Mouse (Mus musculus) liver, embryonic 13.5 days (tissue): ENCODE measurements around the gene Wscd2. TPM values are rescaled to one million over a fixed set of nuclear protein-coding genes. Genes with fewer than 3 reads are reported as not detected.
"Not testable (repeated sequence)": the region's sequence is repeated elsewhere in the genome, so short reads cannot be mapped to it uniquely, and the experiment has no call there.

Experiments used
- ATAC-seq: fragments of 200-750 bp; cut with Nextera tagmentation; 2 replicates; pipeline ENCODE4 v1.8.0; 2017; ENCODE audit warnings: low read depth, mild to moderate bottlenecking, moderate number of reproducible peaks, moderate library complexity
- DNase-seq: peaks from one replicate; pipeline ENCODE4 v3.0.0; 2022
- H3K27ac ChIP-seq: fragments of 300-500 bp; sonication (generic); 2 replicates; pipeline ENCODE4 v1.5.1; 2015; ENCODE audit warnings: moderate library complexity, mild to moderate bottlenecking, inconsistent platforms
- H3K27me3 ChIP-seq: fragments of 300-500 bp; sonication (generic); 2 replicates; pipeline ENCODE4 v1.6.1; 2015; ENCODE audit warnings: mild to moderate bottlenecking, inconsistent platforms
- H3K36me3 ChIP-seq: fragments of 300-500 bp; sonication (generic); 2 replicates; pipeline ENCODE4 v1.6.1; 2015; ENCODE audit warnings: mild to moderate bottlenecking, inconsistent platforms
- H3K4me1 ChIP-seq: fragments of 300-500 bp; sonication (generic); replicated peaks from 2 replicates; pipeline ENCODE4 v1.6.1; 2015; ENCODE audit warnings: inconsistent platforms
- H3K4me2 ChIP-seq: fragments of 300-500 bp; sonication (generic); 2 replicates; pipeline ENCODE4 v1.6.1; 2015; ENCODE audit warnings: inconsistent platforms, mild to moderate bottlenecking, moderate library complexity
- H3K4me3 ChIP-seq: fragments of 300-500 bp; sonication (generic); replicated peaks from 2 replicates; pipeline ENCODE4 v1.5.1; 2015; ENCODE audit warnings: mild to moderate bottlenecking, inconsistent platforms
- H3K9ac ChIP-seq: fragments of 300-500 bp; sonication (generic); 2 replicates; pipeline ENCODE4 v1.6.1; 2015; ENCODE audit warnings: mild to moderate bottlenecking, inconsistent platforms
- H3K9me3 ChIP-seq: fragments of 300-500 bp; sonication (generic); replicated peaks from 2 replicates; pipeline ENCODE4 v1.6.1; 2016; ENCODE audit warnings: inconsistent platforms
- WGBS: fragments of 180-500 bp; shearing (Covaris S2); methylation state at CpG from one replicate; pipeline ENCODE4 v1.1.7; 2015; ENCODE audit not compliant: insufficient replicate concordance; 5-methylcytosine and 5-hydroxymethylcytosine counted together
- polyA plus RNA-seq: library from polyadenylated mRNA; unstranded; fragments of >200 nt; fragmentation: Nextera tagmentation; extraction: Ambion mirVana; gene quantifications from 2 replicates; pipeline ENCODE4 v1.2.1, GENCODE M21; 2015

The Wscd2 gene
- polyA plus RNA-seq, 1 experiment from 2014 or later: 0.10 TPM

DNA sequence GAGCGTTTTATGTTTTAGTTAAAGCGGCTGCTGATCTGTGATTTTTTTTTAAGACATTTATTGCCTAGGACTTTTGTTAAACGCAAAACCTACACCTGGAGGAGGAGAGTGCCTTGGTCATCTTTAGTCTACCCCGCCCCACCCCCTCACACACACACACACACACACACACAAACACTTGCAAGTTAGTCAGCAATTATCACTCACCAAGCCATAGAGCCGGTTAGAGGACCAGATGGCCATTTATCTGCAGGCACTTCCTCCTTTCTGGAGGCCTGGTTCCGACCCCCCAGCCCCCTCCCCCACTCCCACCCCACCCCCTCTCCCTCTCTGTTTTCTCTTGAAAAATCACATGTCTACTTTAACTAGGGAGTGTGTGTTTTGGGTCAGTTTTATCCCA is 94.3 kb downstream of the Wscd2 start:
- Histone ChIP-seq H3K27me3 (no peaks in the 10 kb centered on the region), H3K4me1 (no peaks in the 10 kb centered on the region; the same call in 1 of the 2 replicates), H3K4me2 (no peak overlapping the region), H3K9me3 (no peaks in the 10 kb centered on the region), H3K4me3 (no peak overlapping the region), H3K36me3 (no peaks in the 10 kb centered on the region), H3K27ac (no peak overlapping the region), H3K9ac (no peak overlapping the region)
- ATAC-seq (no peak), DNase-seq (no peak)
- WGBS: 20% methylated on average over 6 of the region's 6 CpGs

DNA sequence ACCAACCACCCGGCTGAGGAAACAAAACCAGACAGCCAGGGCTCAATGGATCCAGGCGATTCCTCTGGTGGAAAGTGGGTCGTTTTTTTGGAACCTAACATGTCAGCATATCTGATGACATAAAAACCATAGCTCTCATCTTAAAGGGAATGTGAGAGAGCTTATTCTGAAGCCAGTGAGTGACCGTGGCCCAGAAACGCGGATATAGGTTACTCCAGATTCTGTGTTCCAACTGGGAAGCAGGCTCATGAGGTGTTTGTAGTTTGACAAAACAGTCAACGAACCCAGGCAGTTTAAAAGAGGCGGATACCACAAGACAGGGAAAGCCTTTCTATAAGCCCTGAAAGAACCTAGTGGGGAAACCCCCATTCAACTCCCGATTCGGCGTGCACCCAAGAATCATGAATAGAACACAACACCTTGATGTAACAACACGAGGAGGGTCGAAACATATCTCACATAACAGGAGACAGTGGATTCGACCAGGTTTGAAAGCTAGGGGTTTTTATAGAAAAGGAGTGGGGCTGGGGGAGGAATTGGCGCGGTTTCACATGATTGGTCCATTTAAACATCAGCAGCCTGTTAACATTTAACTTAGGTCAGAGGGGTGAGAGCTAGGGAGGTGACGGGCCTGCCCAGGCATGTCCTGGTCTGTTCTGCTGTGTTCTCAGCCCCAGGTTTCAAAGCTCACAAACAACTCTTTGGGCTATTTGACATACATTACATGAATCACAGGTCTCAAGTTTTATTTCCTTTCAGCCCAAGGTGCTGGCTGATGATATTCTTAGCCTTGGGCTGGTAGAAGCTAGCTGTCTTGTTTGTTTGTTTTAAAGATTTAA is 95.7 kb downstream of the Wscd2 start:
- WGBS: 70% methylated on average over 17 of the region's 17 CpGs
- not testable (repeated sequence) for H3K36me3 ChIP-seq, H3K4me3 ChIP-seq, H3K9me3 ChIP-seq, H3K27me3 ChIP-seq, H3K9ac ChIP-seq, H3K27ac ChIP-seq, ATAC-seq, H3K4me2 ChIP-seq, DNase-seq, H3K4me1 ChIP-seq

DNA sequence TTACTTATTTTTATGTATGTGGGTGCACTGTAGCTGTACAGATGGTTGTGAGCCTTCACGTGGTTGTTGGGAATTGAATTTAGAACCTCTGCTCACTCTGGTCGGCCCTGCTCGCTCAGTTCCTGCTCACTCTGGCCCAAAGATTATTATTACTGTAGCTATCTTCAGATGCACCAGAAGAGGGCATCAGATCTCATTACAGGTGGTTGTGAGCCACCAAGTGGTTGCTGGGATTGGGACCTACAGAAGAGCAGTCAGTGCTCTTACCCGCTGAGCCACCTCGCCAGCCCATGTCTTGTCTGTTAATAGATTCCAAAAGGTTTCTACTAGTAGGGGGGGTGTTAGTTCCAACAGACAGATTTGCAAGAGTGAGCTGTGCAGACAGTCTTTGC is 96.3 kb downstream of the Wscd2 start:
- not testable (repeated sequence) for H3K4me2 ChIP-seq, H3K27ac ChIP-seq, H3K9ac ChIP-seq, H3K27me3 ChIP-seq, DNase-seq, H3K4me1 ChIP-seq, ATAC-seq, H3K4me3 ChIP-seq, H3K9me3 ChIP-seq, H3K36me3 ChIP-seq
- WGBS: 28% methylated on average over 5 of the region's 5 CpGs

DNA sequence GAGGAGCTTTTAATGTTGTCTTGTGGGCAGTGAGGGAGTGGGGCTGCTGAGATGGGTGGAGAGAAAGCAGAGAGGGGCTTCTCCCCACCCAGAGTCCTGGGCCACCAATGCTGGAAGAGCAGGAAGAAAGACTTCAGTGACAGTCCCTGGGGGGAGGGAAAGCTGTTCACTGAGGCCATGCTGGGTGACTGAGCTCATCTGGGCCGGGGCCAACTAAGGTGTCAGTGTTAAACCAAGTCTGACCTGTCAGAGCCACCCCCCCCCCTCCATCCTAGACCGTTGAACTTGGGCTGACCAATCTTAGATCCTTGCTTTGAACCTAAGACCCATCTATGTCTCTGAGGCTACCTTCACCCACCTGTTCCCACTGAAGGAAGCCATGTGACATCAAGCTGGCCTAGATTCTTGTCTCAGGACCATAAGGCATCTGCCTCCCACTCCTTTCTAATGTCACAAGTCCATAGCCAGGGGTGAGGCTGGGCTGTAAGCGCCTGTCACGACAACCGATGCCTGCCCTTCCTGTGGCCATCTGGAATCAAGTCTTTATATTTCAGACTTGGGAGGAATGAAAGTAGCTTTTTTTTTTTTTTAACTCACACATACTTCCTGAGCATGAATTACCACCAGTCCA is 100.0 kb downstream of the Wscd2 start:
- ATAC-seq: no peak
- WGBS: 61% methylated on average over 5 of the region's 5 CpGs

DNA sequence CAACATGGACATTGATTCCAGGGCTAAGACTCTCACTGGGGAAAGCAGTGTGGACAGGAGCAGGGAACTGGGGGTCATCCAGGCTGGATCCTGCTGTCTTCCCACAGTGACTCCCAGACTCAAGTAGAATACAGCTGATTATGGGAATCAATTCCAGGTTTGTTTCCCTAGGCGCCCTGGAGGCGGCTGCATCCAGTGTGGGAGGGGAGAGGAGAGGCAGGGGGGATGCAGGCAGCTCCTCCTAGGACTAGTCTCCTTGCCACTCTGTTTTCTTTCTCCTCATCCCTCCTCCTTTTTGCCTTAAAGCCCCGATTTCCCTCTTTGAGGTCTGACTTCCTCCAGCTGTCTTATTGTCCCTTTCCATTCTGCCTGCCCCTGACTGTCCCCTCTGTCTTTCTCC is 101.0 kb downstream of the Wscd2 start:
- Histone ChIP-seq H3K27me3 (no peaks in the 10 kb centered on the region), H3K36me3 (no peaks in the 10 kb centered on the region), H3K27ac (no peak overlapping the region), H3K9me3 (no peaks in the 10 kb centered on the region), H3K4me1 (no peaks in the 10 kb centered on the region), H3K4me2 (no peak overlapping the region), H3K4me3 (no peak overlapping the region), H3K9ac (no peak overlapping the region)
- DNase-seq (no peak), ATAC-seq (no peak)
- 28% methylated on average over 3 of the region's 3 CpGs for WGBS

More for the DNA sequence above, 100.0 kb downstream of the Wscd2 start:
- H3K4me3 ChIP-seq: no peak overlapping the region
- no peaks in the 10 kb centered on the region for H3K4me1 ChIP-seq
- H3K27me3 ChIP-seq: no peaks in the 10 kb centered on the region
- H3K9me3 ChIP-seq: no peaks in the 10 kb centered on the region
- H3K9ac ChIP-seq: no peak overlapping the region
- no peak overlapping the region for H3K4me2 ChIP-seq
- H3K36me3 ChIP-seq: no peaks in the 10 kb centered on the region
- no peak overlapping the region for H3K27ac ChIP-seq
- DNase-seq: no peak

DNA sequence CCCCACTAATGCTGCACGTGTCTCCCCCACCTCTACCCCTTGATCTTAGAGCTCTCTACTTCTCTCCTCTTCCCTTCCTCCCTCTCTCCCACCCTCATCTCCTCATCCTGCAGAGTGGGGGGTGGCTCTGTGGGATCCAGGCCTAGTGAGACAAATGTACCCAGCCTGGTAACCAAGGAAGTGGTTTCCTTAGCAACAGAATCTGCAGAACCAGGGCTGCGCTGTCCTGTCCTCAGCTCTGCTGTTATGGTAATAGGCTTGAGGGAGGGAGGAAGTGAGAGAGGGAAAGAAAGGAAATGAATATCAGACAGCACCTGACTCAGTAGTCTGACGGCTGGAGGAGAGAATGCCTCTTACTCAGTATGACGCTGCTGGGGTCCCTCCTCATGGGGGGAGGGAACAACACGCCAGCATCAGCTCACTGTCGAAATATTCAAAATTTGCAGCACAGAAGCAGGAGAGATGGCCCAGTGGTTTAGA is 101.7 kb downstream of the Wscd2 start:
- Histone ChIP-seq H3K27ac (no peak overlapping the region), H3K4me2 (no peak overlapping the region), H3K27me3 (no peaks in the 10 kb centered on the region), H3K9ac (no peak overlapping the region), H3K4me3 (no peak overlapping the region), H3K36me3 (no peaks in the 10 kb centered on the region), H3K4me1 (no peaks in the 10 kb centered on the region), H3K9me3 (no peaks in the 10 kb centered on the region)
- ATAC-seq: no peak
- 12% methylated on average over 6 of the region's 6 CpGs for WGBS
- DNase-seq: no peak

DNA sequence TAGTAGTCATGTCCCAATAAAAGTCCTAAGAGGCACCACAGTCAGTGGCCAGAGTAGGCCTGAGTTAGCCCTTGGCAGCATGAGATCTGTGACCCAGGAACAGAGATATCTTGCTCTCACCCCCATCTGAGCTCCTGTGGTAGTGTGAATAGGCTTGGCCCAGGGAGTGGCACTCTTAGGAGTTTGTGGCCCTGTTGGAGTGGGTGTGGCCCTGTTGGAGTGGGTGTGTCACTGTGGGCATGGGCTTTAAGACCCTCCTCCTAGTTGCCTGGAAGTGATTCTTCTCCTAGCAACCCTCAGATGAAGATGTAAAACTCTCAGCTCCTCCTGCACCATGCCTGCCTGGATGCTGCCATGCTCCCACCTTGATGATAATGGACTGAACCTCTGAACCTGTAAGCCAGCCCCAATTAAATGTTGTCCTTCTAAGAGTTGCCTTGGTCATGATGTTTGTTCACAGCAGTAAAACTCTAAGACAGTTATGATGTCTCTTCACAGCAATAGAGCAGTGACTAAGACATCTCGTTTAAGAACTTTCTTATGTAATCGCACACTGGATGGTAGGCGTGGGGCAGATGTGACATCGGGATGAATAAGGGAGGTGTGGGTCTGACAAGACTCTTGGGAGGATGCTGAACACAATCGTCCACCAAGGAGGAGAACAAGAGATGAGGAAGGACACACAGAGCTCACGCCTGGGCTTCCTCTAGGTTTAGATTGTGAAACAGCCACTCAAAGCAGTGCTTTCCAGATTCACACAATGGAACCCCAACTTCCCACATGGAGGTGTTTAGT is 104.0 kb downstream of the Wscd2 start:
- ATAC-seq (no peak), DNase-seq (no peak)
- WGBS: 56% methylated on average over 6 of the region's 6 CpGs

DNA sequence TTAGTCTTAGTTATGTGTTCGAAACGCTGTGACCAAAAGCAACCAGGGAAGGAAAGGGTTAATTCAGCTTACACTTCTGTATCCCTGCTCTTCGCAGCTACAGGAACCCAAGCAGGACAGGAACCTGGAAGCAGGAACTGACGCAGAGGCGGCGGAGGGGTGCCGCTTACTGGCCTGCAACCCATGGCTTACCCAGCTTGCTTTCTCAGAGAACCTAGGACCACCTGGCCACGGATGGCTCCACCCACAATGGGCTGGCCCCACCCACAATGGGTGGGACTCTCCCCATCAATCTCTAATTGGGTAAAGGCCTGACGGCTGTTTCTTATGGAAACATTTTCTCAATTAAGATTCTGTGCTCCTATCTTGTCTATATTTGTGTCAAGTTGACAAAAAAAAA is 106.1 kb downstream of the Wscd2 start:
- Histone ChIP-seq H3K27me3 (no peaks in the 10 kb centered on the region), H3K9me3 (no peaks in the 10 kb centered on the region), H3K36me3 (no peaks in the 10 kb centered on the region), H3K27ac (no peak overlapping the region), H3K4me2 (no peak overlapping the region), H3K9ac (no peak overlapping the region), H3K4me1 (no peaks in the 10 kb centered on the region), H3K4me3 (no peak overlapping the region)
- no peak for ATAC-seq
- DNase-seq: no peak
- WGBS: 68% methylated on average over 9 of the region's 9 CpGs

More for the DNA sequence above, 104.0 kb downstream of the Wscd2 start:
- Histone ChIP-seq H3K27ac (no peak overlapping the region), H3K9ac (no peak overlapping the region), H3K36me3 (no peaks in the 10 kb centered on the region), H3K4me1 (no peaks in the 10 kb centered on the region), H3K4me2 (no peak overlapping the region), H3K27me3 (no peaks in the 10 kb centered on the region), H3K9me3 (no peaks in the 10 kb centered on the region), H3K4me3 (no peak overlapping the region)

DNA sequence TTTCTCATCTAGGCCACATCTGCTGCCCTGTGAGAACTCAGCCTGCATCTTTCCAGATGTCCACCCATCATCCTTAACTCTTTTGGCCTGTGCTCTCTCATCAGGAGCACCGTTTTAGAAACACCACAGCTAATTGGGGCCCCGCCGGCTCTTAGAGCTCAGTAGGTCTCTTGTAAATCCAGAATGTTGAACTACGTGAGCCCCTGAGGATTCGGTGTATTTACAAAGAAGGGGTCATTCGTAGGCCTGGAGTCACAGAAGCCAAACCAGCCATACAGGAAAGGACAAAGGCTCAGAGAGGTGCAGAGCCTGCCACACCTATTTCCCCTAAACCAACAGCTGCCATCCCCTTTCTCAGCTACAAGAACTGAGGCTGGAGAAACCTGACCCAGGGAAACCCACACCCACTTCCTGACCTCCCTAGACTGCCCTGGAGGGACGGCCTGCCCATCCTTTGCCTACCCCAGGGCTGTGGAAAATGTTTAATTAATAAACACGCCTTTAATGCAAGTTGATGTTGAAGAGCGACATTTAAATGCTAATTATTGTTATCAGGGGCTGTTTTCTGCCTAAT is 106.7 kb downstream of the Wscd2 start:
- Histone ChIP-seq H3K9ac (no peak overlapping the region), H3K4me3 (no peak overlapping the region), H3K9me3 (no peaks in the 10 kb centered on the region), H3K4me1 (no peaks in the 10 kb centered on the region), H3K4me2 (no peak overlapping the region), H3K27ac (no peak overlapping the region), H3K36me3 (no peaks in the 10 kb centered on the region), H3K27me3 (no peaks in the 10 kb centered on the region)
- ATAC-seq (no peak), DNase-seq (no peak)
- WGBS: 63% methylated on average over 9 of the region's 9 CpGs

DNA sequence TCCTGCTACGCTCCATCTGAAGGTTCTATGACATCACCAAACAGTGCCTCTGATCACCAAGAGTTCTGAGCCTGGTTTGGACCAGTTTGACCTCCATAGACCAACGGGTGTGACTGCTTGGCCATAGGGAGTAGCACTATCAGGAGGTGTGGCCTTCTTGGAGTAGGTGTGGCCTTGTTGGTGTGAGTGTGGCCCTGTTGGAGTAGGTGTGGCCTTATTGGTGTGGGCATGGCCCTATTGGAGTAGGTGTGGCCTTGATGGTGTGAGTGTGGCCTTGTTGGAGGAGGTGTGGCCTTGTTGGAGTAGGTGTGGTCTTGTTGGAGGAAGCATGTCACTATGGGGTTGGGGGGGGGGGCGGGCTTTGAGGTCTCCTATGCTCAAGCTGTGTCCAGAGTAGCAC is 110.0 kb downstream of the Wscd2 start:
- Histone ChIP-seq H3K36me3 (no peaks in the 10 kb centered on the region), H3K27me3 (no peaks in the 10 kb centered on the region), H3K9me3 (no peaks in the 10 kb centered on the region), H3K4me2 (no peak overlapping the region), H3K27ac (no peak overlapping the region), H3K4me1 (no peaks in the 10 kb centered on the region), H3K4me3 (no peak overlapping the region), H3K9ac (no peak overlapping the region)
- 64% methylated on average over 2 of the region's 3 CpGs for WGBS
- ATAC-seq (no peak), DNase-seq (no peak)

DNA sequence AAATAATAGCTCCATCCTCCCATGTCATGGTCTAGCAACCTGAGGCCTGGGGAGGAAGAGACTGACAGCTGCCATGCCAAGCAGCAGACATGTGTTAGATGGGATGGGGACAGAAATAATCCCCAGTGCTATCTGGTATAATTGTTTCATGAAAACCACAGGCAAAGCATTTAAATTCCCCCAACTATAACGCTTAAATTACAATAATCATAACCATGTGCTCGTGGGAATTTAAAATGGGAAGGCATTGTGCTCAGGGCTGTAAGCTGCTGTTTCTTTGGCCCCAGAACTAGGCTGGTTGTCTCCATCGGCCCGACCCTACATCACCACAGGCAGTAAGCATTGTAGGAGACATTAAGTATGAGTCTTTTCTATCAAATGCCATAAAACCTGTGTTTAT is 110.7 kb downstream of the Wscd2 start:
- Histone ChIP-seq H3K36me3 (no peaks in the 10 kb centered on the region), H3K4me3 (no peak overlapping the region), H3K4me2 (no peak overlapping the region), H3K9me3 (no peaks in the 10 kb centered on the region), H3K27me3 (no peaks in the 10 kb centered on the region), H3K4me1 (no peaks in the 10 kb centered on the region), H3K27ac (no peak overlapping the region), H3K9ac (no peak overlapping the region)
- no peak for DNase-seq
- no peak for ATAC-seq
- 63% methylated on average over 4 of the region's 4 CpGs for WGBS
